In genomic region chr4:135429990-135430760, GRCm38 (mm10) we compare ENCODE assay signal across 23 mouse cellular contexts. TPM values are rescaled to one million over a fixed set of nuclear protein-coding genes. Genes with fewer than 3 reads are reported as not detected.
DNase-seq lines count a peak whose midpoint lies in the region; ATAC-seq lines count a peak whose summit lies in the region.
"Had no signal": no experiment of that assay in that cellular context is flagged by ENCODE, and none has a peak within 500 bp of the region (broad histone marks: within the 10 kb centered on the region; RNA-seq: fewer than 3 reads in every experiment).

No protein-coding gene starts in this region.

- no peak for DNase-seq in cerebellum, postnatal 4 days (ENCODE audit: low spot score in 2 of 2)
- DNase-seq in adrenal gland, adult 8-10 months, result peak; percentile 50
- peak; percentile 89 for DNase-seq in cerebellum, adult 11-12 months
- DNase-seq in cerebellum, postnatal 14 days, result peak; percentile 83 to 84
- no peak for DNase-seq in heart, postnatal 14 days
- no peak for DNase-seq in natural killer cell, adult 2 months (ENCODE audit: low spot score in 2 of 2)
- DNase-seq: gastrocnemius, postnatal 10 days; heart, adult 18-20 months; kidney, adult 18-20 months; kidney, postnatal 14 days; layer of hippocampus, postnatal 36 days; lung, postnatal 10 days; midbrain, embryonic 14.5 days; right cerebral cortex, postnatal 25 days had no signal

- H3K4me2 ChIP-seq in midbrain, embryonic 15.5 days, result no peak overlapping the region
- H3K4me2 ChIP-seq: forebrain, embryonic 12.5 days; heart, embryonic 13.5 days; limb, embryonic 15.5 days had no signal

- H3K27me3 ChIP-seq in midbrain, embryonic 15.5 days (replicated peaks), result no peaks in the 10 kb centered on the region
- H3K27me3 ChIP-seq: heart, embryonic 13.5 days; limb, embryonic 15.5 days had no signal

- H3K27ac ChIP-seq in midbrain, embryonic 15.5 days, result no peak overlapping the region
- H3K27ac ChIP-seq: forebrain, embryonic 12.5 days; heart, embryonic 13.5 days; layer of hippocampus, adult 2 months; limb, embryonic 15.5 days had no signal

- no peaks in the 10 kb centered on the region for H3K9me3 ChIP-seq in midbrain, embryonic 15.5 days
- H3K9me3 ChIP-seq: forebrain, embryonic 12.5 days; heart, embryonic 13.5 days; limb, embryonic 15.5 days had no signal

- intact Hi-C loops in heart, postnatal 14 days (cut with DNase I), result loop anchor here (10.0 kb wide), 1 partner anchor 65 kb away; the partner anchor contains the start of genes Nipal3 and Stpg1

- peaks cover 19% of the 10 kb centered on the region for H3K4me1 ChIP-seq in midbrain, embryonic 15.5 days

- H3K4me3 ChIP-seq in midbrain, embryonic 15.5 days, result no peak overlapping the region
- H3K4me3 ChIP-seq: forebrain, embryonic 12.5 days; heart, embryonic 13.5 days; layer of hippocampus, adult 2 months; limb, embryonic 15.5 days had no signal

- WGBS in midbrain, embryonic 15.5 days, result 78% methylated on average over 8 of the region's 8 CpGs

- H3K9ac ChIP-seq in midbrain, embryonic 15.5 days, result no peak overlapping the region
- H3K9ac ChIP-seq: forebrain, embryonic 12.5 days; heart, embryonic 13.5 days; limb, embryonic 15.5 days had no signal

- no peaks in the 10 kb centered on the region for H3K36me3 ChIP-seq in midbrain, embryonic 15.5 days (replicated peaks)
- H3K36me3 ChIP-seq: forebrain, embryonic 12.5 days; limb, embryonic 15.5 days had no signal

- peak; percentile 79 for ATAC-seq in cerebellum, adult (ENCODE audit: insufficient number of reproducible peaks, low FRiP score, low TSS enrichment)
- no peak for ATAC-seq in midbrain, embryonic 15.5 days (replicated peaks)

RNA-seq across cellular contexts. Expression of gene Rcan3, which starts 3.5 kb away (rescaled TPM):
- total RNA-seq in adrenal gland, adult 8-10 months (2022), result 10 to 100 TPM; 19.1 to 33.0 (median 27.2) TPM
- 10 to 100 TPM; 11.2 to 14.4 TPM for total RNA-seq in heart, postnatal 14 days (2021)
- 53.0 and 54.1 TPM in 2 replicates for polyA plus RNA-seq in midbrain, embryonic 15.5 days (2015; fragmentation: Nextera tagmentation; extraction: Ambion mirVana)

RNA-seq across cellular contexts. Expression of gene Ncmap, which starts 32.1 kb away (rescaled TPM):
- 1 to 10 TPM in 1 of 4 experiments, under 1 TPM in 3; 0.46 to 1.0 (median 0.67) TPM for total RNA-seq in adrenal gland, adult 8-10 months (2022)
- under 1 TPM in 1 of 2 experiments, not detected in 1; 0.60 TPM for total RNA-seq in heart, postnatal 14 days (2021)
- polyA plus RNA-seq in midbrain, embryonic 15.5 days (2015; fragmentation: Nextera tagmentation; extraction: Ambion mirVana), result 1.1 and 1.2 TPM in 2 replicates
- total RNA-seq: CH12.LX; heart, adult 18-20 months; hematopoietic stem cell, adult 5-6 weeks; neutrophil, adult 5-6 weeks had no signal

Comparison
In these comparisons a context has a peak if more than half of its experiments do, and no peak if none do; other contexts are left out.
1. DNase-seq: peak in adrenal gland, adult 8-10 months (single experiment), cerebellum, adult 11-12 months (single experiment) and cerebellum, postnatal 14 days (2 of 2); none in cerebellum, postnatal 4 days (0 of 2), heart, postnatal 14 days (0 of 2) and natural killer cell, adult 2 months (0 of 2).